Mouse (Mus musculus): ENCODE data around the gene Mmp11. TPM values are rescaled to one million over a fixed set of nuclear protein-coding genes. Genes with fewer than 3 reads are reported as not detected.

Gene Mmp11
- polyA plus RNA-seq, 1 experiment from 2014 or later = 53.6 TPM

DNA sequence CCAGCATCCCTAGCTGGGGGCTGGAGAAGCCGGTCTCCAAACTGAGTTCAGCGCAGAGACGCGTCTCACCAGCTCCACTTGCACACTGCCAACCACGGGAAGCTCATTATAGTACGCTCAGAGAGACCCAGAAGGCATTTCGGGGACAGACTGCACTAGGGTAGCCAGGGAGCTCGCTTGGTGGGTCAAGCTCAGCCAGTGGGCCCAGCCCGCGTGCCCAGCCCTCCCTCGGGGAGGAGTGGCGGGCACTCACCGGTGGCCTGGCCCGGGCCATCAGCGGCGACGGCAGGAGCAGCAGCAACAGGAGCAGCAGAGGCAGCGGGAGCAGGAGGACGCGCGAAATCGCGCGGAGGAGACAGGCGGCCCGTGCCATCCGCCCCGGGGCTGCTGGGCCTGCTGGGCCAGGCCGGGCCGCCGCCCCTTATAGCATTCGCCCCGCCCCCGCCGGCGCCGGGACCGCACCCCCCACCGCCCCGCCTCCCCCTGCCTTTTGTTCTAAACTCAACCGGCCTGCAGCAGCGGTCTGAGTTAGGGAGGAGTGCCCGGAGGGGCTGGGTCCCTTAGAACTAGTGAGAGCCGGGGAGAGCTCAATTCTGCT is 4.1 kb downstream of the Mmp11 start:
- H3K4me1 ChIP-seq (ENCODE audit: control insufficient read depth, insufficient read depth, low read length) = peaks cover 30% of the 10 kb centered on the region
- DNase-seq (ENCODE audit: low spot score) = peak; percentile 78
- WGBS = under 1% methylated on average over 23 of the region's 44 CpGs

DNA sequence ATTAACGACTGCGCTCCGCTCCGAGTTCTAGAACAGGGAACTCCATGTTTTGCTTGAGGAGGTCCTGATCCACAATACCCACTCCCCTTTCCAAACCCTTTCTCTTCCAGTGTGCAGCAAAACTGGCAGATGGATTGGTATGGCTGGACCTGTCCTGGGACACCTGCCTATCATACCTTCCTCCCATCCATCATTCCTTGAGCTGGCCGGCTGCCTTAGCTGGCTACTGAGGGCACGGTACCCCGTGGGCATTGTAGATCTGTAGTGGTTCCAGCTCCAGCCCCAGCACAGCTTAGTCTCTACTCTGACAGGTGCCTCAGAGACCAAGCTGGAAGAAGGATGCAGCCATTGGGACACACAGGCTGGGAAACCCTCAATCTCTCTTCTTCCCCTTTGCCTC is 5.0 kb downstream of the Mmp11 start:
- Histone ChIP-seq H3K9ac (ENCODE audit: low read depth, low read length) (peak overlapping the region; percentile 88; the same call in 1 of the 2 replicates), H3K4me1 (ENCODE audit: control insufficient read depth, insufficient read depth, low read length) (peaks cover 30% of the 10 kb centered on the region), H3K4me3 (ENCODE audit: low read depth, low read length) (peak overlapping the region; percentile 60), H3K36me3 (ENCODE audit: control insufficient read depth, insufficient read depth, low read length) (peaks cover 21% of the 10 kb centered on the region), H3K27me3 (replicated peaks; ENCODE audit: control insufficient read depth, insufficient read depth, low read length) (peaks cover 10% of the 10 kb centered on the region), H3K4me2 (ENCODE audit: low read depth, low read length) (peak overlapping the region; percentile 88), H3K27ac (replicated peaks; ENCODE audit: low read depth, low read length) (no peak overlapping the region), H3K9me3 (ENCODE audit: control insufficient read depth, low read length) (no peaks in the 10 kb centered on the region)
- ATAC-seq (ENCODE audit: low read depth) (no peak), DNase-seq (ENCODE audit: low spot score) (no peak)
- 17% methylated on average over 7 of the region's 7 CpGs for WGBS

More for the DNA sequence above, 4.1 kb downstream of the Mmp11 start:
- H3K4me3 ChIP-seq (ENCODE audit: low read depth, low read length) = peak overlapping the region; percentile 60
- H3K9ac ChIP-seq (ENCODE audit: low read depth, low read length) = peak overlapping the region; percentile 88
- peaks cover 17% of the 10 kb centered on the region for H3K27me3 ChIP-seq (replicated peaks; ENCODE audit: control insufficient read depth, insufficient read depth, low read length)
- H3K27ac ChIP-seq (replicated peaks; ENCODE audit: low read depth, low read length) = peak overlapping the region; percentile 84
- peaks cover 12% of the 10 kb centered on the region for H3K36me3 ChIP-seq (ENCODE audit: control insufficient read depth, insufficient read depth, low read length)
- peak overlapping the region; percentile 88 for H3K4me2 ChIP-seq (ENCODE audit: low read depth, low read length)
- H3K9me3 ChIP-seq (ENCODE audit: control insufficient read depth, low read length) = no peaks in the 10 kb centered on the region
- peak; percentile 75 for ATAC-seq (ENCODE audit: low read depth)

DNA sequence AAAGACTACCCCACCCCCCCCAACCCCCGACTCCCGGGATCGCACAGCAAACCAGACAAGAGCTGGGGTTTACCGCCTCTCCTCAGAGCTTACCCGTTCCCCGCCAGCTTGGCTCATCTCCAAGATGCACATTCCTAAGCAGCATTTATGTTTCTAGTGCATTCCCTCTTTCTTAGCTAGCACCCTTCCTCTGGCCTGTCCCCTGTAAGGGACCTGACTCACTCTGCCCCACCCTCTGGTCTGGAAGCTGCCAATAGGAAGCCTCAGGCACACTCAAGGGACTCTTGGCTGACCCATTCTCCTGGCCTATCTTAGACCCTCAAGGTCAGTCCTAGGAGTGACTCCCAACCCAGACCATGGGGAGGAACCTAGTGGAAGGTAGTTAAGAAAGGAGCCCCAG is 6.0 kb downstream of the Mmp11 start:
- H3K27ac ChIP-seq (replicated peaks; ENCODE audit: low read depth, low read length) = no peak overlapping the region
- peak overlapping the region; percentile 88; the same call in 1 of the 2 replicates for H3K9ac ChIP-seq (ENCODE audit: low read depth, low read length)
- H3K9me3 ChIP-seq (ENCODE audit: control insufficient read depth, low read length) = no peaks in the 10 kb centered on the region
- H3K4me2 ChIP-seq (ENCODE audit: low read depth, low read length) = peak overlapping the region; percentile 88
- no peaks in the 10 kb centered on the region; the same call in 1 of the 2 replicates for H3K27me3 ChIP-seq (replicated peaks; ENCODE audit: control insufficient read depth, insufficient read depth, low read length)
- peaks cover 30% of the 10 kb centered on the region for H3K4me1 ChIP-seq (ENCODE audit: control insufficient read depth, insufficient read depth, low read length)
- peak; percentile 83 for DNase-seq (ENCODE audit: low spot score)
- peaks cover 31% of the 10 kb centered on the region for H3K36me3 ChIP-seq (ENCODE audit: control insufficient read depth, insufficient read depth, low read length)
- peak; percentile 62; the same call in 1 of the 2 replicates for ATAC-seq (ENCODE audit: low read depth)
- 2% methylated on average over 6 of the region's 6 CpGs for WGBS
- peak overlapping the region; percentile 60; the same call in 1 of the 2 replicates for H3K4me3 ChIP-seq (ENCODE audit: low read depth, low read length)

DNA sequence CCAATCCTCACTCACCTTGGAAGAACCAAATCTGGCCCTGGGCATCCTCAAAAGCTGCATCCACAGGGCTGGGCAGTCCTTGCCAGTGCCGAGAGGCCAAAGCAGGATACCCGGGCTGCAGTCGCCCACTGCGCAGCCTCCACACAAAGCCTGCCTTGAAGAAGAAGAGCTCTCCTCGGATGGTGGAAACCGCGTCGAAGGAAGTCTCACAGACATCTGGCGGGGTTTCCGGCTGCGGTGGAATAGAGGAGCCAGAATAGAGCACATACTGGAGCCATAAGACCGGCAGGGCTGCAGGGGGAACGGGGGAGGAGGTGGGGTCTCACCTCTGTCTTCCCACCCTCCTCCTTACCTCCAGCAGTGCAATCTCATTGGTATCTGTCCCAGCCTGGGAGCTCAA is 9.9 kb downstream of the Mmp11 start:
- WGBS = 69% methylated on average over 13 of the region's 13 CpGs
- DNase-seq (ENCODE audit: low spot score) (no peak), ATAC-seq (ENCODE audit: low read depth) (no peak)
- Histone ChIP-seq H3K4me1 (ENCODE audit: control insufficient read depth, insufficient read depth, low read length) (peaks cover 17% of the 10 kb centered on the region), H3K27me3 (replicated peaks; ENCODE audit: control insufficient read depth, insufficient read depth, low read length) (no peaks in the 10 kb centered on the region), H3K9me3 (ENCODE audit: control insufficient read depth, low read length) (no peaks in the 10 kb centered on the region), H3K9ac (ENCODE audit: low read depth, low read length) (no peak overlapping the region), H3K36me3 (ENCODE audit: control insufficient read depth, insufficient read depth, low read length) (peaks cover 43% of the 10 kb centered on the region), H3K27ac (replicated peaks; ENCODE audit: low read depth, low read length) (no peak overlapping the region), H3K4me3 (ENCODE audit: low read depth, low read length) (no peak overlapping the region), H3K4me2 (ENCODE audit: low read depth, low read length) (no peak overlapping the region)

DNA sequence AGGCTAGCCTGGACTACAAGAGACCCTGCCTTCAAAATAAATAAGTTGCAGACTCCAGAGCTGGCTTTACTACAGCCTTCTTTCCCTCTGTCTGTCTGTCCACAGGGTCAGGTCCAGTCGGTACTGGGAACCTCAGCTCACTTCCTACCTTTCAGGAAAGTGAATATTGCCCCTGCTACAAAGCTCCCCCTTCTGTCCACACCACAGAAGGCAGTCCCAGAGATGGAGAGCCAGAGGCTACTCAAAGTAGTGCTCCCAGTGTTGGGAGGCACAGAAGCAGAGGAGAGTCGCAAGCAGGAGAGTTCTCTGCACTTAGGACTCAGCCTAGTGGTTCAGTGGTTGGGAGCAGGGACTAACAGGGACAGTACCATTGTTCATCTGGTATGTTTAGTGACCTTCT is 12.0 kb downstream of the Mmp11 start:
- no peak overlapping the region for H3K27ac ChIP-seq (replicated peaks; ENCODE audit: low read depth, low read length)
- WGBS = 71% methylated on average over 2 of the region's 2 CpGs
- no peak overlapping the region for H3K9ac ChIP-seq (ENCODE audit: low read depth, low read length)
- no peak for DNase-seq (ENCODE audit: low spot score)
- H3K4me2 ChIP-seq (ENCODE audit: low read depth, low read length) = no peak overlapping the region
- H3K27me3 ChIP-seq (replicated peaks; ENCODE audit: control insufficient read depth, insufficient read depth, low read length) = no peaks in the 10 kb centered on the region
- no peaks in the 10 kb centered on the region for H3K9me3 ChIP-seq (ENCODE audit: control insufficient read depth, low read length)
- H3K4me3 ChIP-seq (ENCODE audit: low read depth, low read length) = no peak overlapping the region
- no peak for ATAC-seq (ENCODE audit: low read depth)
- peaks cover 6% of the 10 kb centered on the region for H3K4me1 ChIP-seq (ENCODE audit: control insufficient read depth, insufficient read depth, low read length)
- peaks cover 47% of the 10 kb centered on the region for H3K36me3 ChIP-seq (ENCODE audit: control insufficient read depth, insufficient read depth, low read length)

DNA sequence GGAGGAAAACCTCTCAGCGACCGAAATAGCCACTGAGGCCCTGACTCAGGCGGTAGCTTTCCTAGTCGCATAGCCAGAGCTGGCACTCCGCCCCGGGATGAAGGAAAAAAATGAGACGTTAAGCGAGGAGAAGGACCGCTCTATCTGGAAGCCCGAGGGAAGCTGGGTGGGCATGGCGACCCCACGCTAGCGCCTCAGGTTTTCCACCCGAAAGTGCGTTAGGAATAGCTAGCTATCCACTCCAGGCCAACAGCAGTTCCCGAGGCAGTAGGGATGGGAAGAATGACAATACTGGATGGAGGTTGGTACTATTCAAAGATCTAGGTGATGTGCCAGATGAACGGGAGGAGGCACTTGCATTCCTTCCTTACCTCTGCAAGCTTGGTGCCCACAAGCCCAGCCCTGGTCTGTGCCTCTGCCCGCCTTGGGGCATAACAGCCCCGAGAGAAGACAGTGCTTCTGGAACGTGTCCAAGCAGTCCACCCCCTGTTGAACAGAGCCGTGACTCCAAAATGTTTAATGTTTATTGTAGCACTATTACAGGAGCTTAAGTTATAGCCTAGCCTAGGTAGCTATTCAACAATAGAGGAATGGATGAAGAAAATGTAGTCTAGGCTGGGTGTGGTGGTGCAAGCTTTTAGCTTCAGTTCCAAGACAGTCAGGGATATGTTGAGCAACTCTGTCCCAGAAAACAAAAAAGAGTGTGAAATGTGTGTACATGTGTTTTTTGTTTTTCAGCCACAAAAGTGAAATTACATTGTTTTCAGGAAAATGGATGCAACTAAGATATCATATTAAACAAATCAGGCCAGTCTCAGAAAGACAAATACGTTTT is 14.4 kb downstream of the Mmp11 start:
- Histone ChIP-seq H3K4me2 (ENCODE audit: low read depth, low read length) (peak overlapping the region; percentile 64), H3K9ac (ENCODE audit: low read depth, low read length) (peak overlapping the region; percentile 96), H3K4me3 (ENCODE audit: low read depth, low read length) (peak overlapping the region; percentile 98), H3K9me3 (ENCODE audit: control insufficient read depth, low read length) (no peaks in the 10 kb centered on the region), H3K27me3 (replicated peaks; ENCODE audit: control insufficient read depth, insufficient read depth, low read length) (no peaks in the 10 kb centered on the region), H3K27ac (replicated peaks; ENCODE audit: low read depth, low read length) (peak overlapping the region; percentile 96), H3K4me1 (ENCODE audit: control insufficient read depth, insufficient read depth, low read length) (peaks cover 16% of the 10 kb centered on the region), H3K36me3 (ENCODE audit: control insufficient read depth, insufficient read depth, low read length) (peaks cover 38% of the 10 kb centered on the region)
- ATAC-seq (ENCODE audit: low read depth) (peak; percentile 30), DNase-seq (ENCODE audit: low spot score) (no peak)
- WGBS = 3% methylated on average over 22 of the region's 22 CpGs

DNA sequence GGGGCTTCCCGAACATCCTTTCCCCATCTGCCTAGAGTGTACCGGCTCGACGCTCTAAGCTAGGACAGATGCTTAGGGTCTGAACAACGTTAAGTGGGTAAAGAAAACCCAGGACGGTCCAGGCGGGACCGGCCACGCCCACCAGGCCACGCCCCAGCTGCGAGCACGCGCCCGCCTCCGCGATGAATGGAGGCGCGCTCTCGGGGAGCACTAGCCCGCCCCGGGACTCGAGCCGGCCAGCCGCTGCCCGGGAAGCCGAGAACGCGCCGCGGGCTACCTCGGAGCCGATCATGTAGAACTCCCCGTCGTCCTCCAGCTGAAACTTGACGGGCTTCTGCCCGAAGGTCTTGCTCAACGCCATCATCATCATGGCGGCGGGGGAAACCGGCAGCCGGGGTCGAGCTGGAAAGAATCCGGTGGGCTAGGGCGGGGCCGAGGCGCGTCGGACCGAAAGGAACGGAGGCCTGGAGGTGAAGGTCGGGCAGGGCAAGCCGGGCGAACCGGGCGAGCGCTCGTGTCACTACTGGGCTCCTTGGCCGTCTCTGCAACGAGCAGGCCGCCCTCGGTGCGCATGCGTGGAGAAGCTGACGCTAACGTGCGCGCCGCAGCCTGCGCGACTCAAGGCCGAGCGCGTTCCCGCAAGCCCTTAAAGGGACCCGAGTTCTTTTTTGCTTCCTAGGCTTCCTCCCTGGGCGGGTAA is 15.1 kb downstream of the Mmp11 start, which contains the start of gene Smarcb1:
Gene Smarcb1 (minus strand): TSS at position 592 of the 700 bp plus-strand sequence.
- H3K9ac ChIP-seq (ENCODE audit: low read depth, low read length) = peak within 1 kb of the TSS; percentile 96
- peak; percentile 94 for ATAC-seq (ENCODE audit: low read depth)
- peak within 1 kb of the TSS; percentile 96 for H3K27ac ChIP-seq (replicated peaks; ENCODE audit: low read depth, low read length)
- peak within 1 kb of the TSS; percentile 98 for H3K4me3 ChIP-seq (ENCODE audit: low read depth, low read length)
- DNase-seq (ENCODE audit: low spot score) = peak; percentile 98
- no peaks in the 10 kb centered on the region for H3K9me3 ChIP-seq (ENCODE audit: control insufficient read depth, low read length)
- peaks cover 36% of the 10 kb centered on the region for H3K36me3 ChIP-seq (ENCODE audit: control insufficient read depth, insufficient read depth, low read length)
- no peaks in the 10 kb centered on the region for H3K27me3 ChIP-seq (replicated peaks; ENCODE audit: control insufficient read depth, insufficient read depth, low read length)
- peaks cover 16% of the 10 kb centered on the region for H3K4me1 ChIP-seq (ENCODE audit: control insufficient read depth, insufficient read depth, low read length)
- under 1% methylated on average over 52 of the region's 76 CpGs for WGBS
- H3K4me2 ChIP-seq (ENCODE audit: low read depth, low read length) = peak within 1 kb of the TSS; percentile 64

DNA sequence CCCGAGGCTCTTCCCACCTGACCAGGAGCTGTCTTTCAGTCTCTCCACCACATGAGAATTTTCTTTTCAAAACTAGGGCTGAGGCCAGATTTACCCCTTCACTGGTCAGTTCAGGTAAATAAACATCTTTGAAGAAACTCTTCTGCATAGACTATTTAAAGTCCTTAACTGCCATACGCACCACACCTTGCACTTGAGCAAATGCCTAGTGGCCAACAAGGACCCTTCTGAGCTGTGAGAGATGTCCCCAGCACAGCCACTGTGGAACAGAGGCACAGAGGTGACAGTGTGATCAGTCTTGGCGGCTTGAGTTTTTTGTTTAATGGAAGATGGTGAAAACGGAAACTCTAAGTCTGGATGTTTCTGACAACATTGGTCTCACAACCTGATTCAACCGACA is 17.3 kb downstream of the Mmp11 start:
- WGBS = 80% methylated on average over 5 of the region's 5 CpGs
- no peak overlapping the region for H3K9ac ChIP-seq (ENCODE audit: low read depth, low read length)
- no peaks in the 10 kb centered on the region for H3K9me3 ChIP-seq (ENCODE audit: control insufficient read depth, low read length)
- ATAC-seq (ENCODE audit: low read depth) = no peak
- H3K4me2 ChIP-seq (ENCODE audit: low read depth, low read length) = peak overlapping the region; percentile 2; the same call in 1 of the 2 replicates
- no peak for DNase-seq (ENCODE audit: low spot score)
- H3K27me3 ChIP-seq (replicated peaks; ENCODE audit: control insufficient read depth, insufficient read depth, low read length) = no peaks in the 10 kb centered on the region
- H3K27ac ChIP-seq (replicated peaks; ENCODE audit: low read depth, low read length) = no peak overlapping the region
- peaks cover 33% of the 10 kb centered on the region; the same call in 1 of the 2 replicates for H3K36me3 ChIP-seq (ENCODE audit: control insufficient read depth, insufficient read depth, low read length)
- H3K4me3 ChIP-seq (ENCODE audit: low read depth, low read length) = no peak overlapping the region
- peaks cover 16% of the 10 kb centered on the region for H3K4me1 ChIP-seq (ENCODE audit: control insufficient read depth, insufficient read depth, low read length)

Data from embryonic facial prominence, embryonic 14.5 days (tissue).